Mouse (Mus musculus) midbrain, embryonic 14.5 days (tissue): ENCODE measurements around the gene Dhrs4. TPM values are rescaled to one million over a fixed set of nuclear protein-coding genes. Genes with fewer than 3 reads are reported as not detected.

ENCODE experiments used
- ATAC-seq: fragments of 200-750 bp; cut with Nextera tagmentation; 2 replicates; pipeline ENCODE4 v1.8.0; 2017; ENCODE audit warnings: moderate number of reproducible peaks, moderate library complexity; ENCODE audit not compliant: low FRiP score, low TSS enrichment
- DNase-seq: peaks from one replicate; pipeline ENCODE4 v3.0.0-alpha.2; 2015
- H3K27ac ChIP-seq: fragments of 300-500 bp; sonication (generic); replicated peaks from 2 replicates; pipeline ENCODE4 v1.5.1; 2014; ENCODE audit warnings: mild to moderate bottlenecking, low read depth, low read length, moderate library complexity
- H3K27me3 ChIP-seq: fragments of 300-500 bp; sonication (generic); 2 replicates; pipeline ENCODE4 v1.6.1; 2014; ENCODE audit warnings: low read length, control low read depth, mixed read lengths; ENCODE audit not compliant: control insufficient read depth, insufficient read depth
- H3K36me3 ChIP-seq: fragments of 300-500 bp; sonication (generic); 2 replicates; pipeline ENCODE4 v1.6.1; 2014; ENCODE audit warnings: low read length, control low read depth; ENCODE audit not compliant: control insufficient read depth, insufficient read depth
- H3K4me1 ChIP-seq: fragments of 300-500 bp; sonication (generic); 2 replicates; pipeline ENCODE4 v1.6.1; 2014; ENCODE audit warnings: mild to moderate bottlenecking, antibody characterized with exemption, low read length, control low read depth; ENCODE audit not compliant: control insufficient read depth, insufficient read depth
- H3K4me2 ChIP-seq: fragments of 300-500 bp; sonication (generic); 2 replicates; pipeline ENCODE4 v1.6.1; 2014; ENCODE audit warnings: mild to moderate bottlenecking, low read length, moderate library complexity
- H3K4me3 ChIP-seq: fragments of 300-500 bp; sonication (generic); replicated peaks from 2 replicates; pipeline ENCODE4 v1.5.1; 2014; ENCODE audit warnings: low read depth, low read length
- H3K9ac ChIP-seq: fragments of 300-500 bp; sonication (generic); replicated peaks from 2 replicates; pipeline ENCODE4 v1.6.1; 2014; ENCODE audit warnings: mild to moderate bottlenecking, low read length, moderate library complexity
- H3K9me3 ChIP-seq: fragments of 300-500 bp; sonication (generic); 2 replicates; pipeline ENCODE4 v1.6.1; 2016; ENCODE audit warnings: low read length, control low read depth, mixed read lengths; ENCODE audit not compliant: control insufficient read depth
- WGBS: fragments of 180-500 bp; shearing (Covaris S2); extraction: QIAGEN DNeasy Blood & Tissue Kit; methylation state at CpG from one replicate; pipeline ENCODE4 v1.1.7; 2014; 5-methylcytosine and 5-hydroxymethylcytosine counted together
- polyA plus RNA-seq: library from polyadenylated mRNA; unstranded; fragments of >200 nt; fragmentation: Nextera tagmentation; extraction: Ambion mirVana; gene quantifications from 2 replicates; pipeline ENCODE4 v1.2.1, GENCODE M21; 2014

The Dhrs4 gene
- 11.5 and 13.3 TPM in 2 replicates for polyA plus RNA-seq

GRCm38 (mm10) chr14:55478651-55479599 lies at the start of gene Dhrs4:
TSS of gene Dhrs4 (plus strand) at chr14:55478758.
- no peaks in the 10 kb centered on the region for H3K36me3 ChIP-seq
- H3K27ac ChIP-seq, result peak within 1 kb of the TSS; percentile 22; the same call in 1 of the 2 replicates
- 2% methylated on average over 38 of the region's 38 CpGs for WGBS
- H3K9ac ChIP-seq, result peak within 1 kb of the TSS; percentile 60
- H3K4me1 ChIP-seq, result no peaks in the 10 kb centered on the region
- DNase-seq (peak; percentile 86), ATAC-seq (peak; percentile 74)
- peak within 1 kb of the TSS; percentile 51 for H3K4me3 ChIP-seq
- H3K9me3 ChIP-seq, result no peaks in the 10 kb centered on the region
- H3K27me3 ChIP-seq, result no peaks in the 10 kb centered on the region
- peak within 1 kb of the TSS; percentile 64 for H3K4me2 ChIP-seq

- 95% methylated on average over 4 of the region's 4 CpGs for WGBS
- no peaks in the 10 kb centered on the region for H3K9me3 ChIP-seq
- DNase-seq (no peak), ATAC-seq (no peak)
- H3K4me3 ChIP-seq, result no peak overlapping the region
- H3K4me1 ChIP-seq, result no peaks in the 10 kb centered on the region
- no peak overlapping the region for H3K9ac ChIP-seq
- no peaks in the 10 kb centered on the region for H3K27me3 ChIP-seq
- no peak overlapping the region for H3K4me2 ChIP-seq
- H3K36me3 ChIP-seq, result no peaks in the 10 kb centered on the region
- H3K27ac ChIP-seq, result no peak overlapping the region
These were observed 48.3 kb upstream of the Dhrs4 start for GRCm38 (mm10) chr14:55430255-55430654.

- H3K9ac ChIP-seq, result no peak overlapping the region
- WGBS, result 80% methylated on average over 1 of the region's 1 CpGs
- H3K36me3 ChIP-seq, result no peaks in the 10 kb centered on the region
- no peak overlapping the region for H3K4me3 ChIP-seq
- H3K4me2 ChIP-seq, result no peak overlapping the region
- no peaks in the 10 kb centered on the region for H3K9me3 ChIP-seq
- H3K4me1 ChIP-seq, result no peaks in the 10 kb centered on the region
- ATAC-seq, result no peak
- DNase-seq, result no peak
- no peaks in the 10 kb centered on the region for H3K27me3 ChIP-seq
- no peak overlapping the region for H3K27ac ChIP-seq
These were observed 45.5 kb upstream of the Dhrs4 start for GRCm38 (mm10) chr14:55433052-55433451.

- no peak overlapping the region for H3K27ac ChIP-seq
- 88% methylated on average over 3 of the region's 3 CpGs for WGBS
- H3K27me3 ChIP-seq, result no peaks in the 10 kb centered on the region
- ATAC-seq (no peak), DNase-seq (no peak)
- H3K4me2 ChIP-seq, result no peak overlapping the region
- H3K4me1 ChIP-seq, result no peaks in the 10 kb centered on the region
- H3K9ac ChIP-seq, result no peak overlapping the region
- H3K4me3 ChIP-seq, result no peak overlapping the region
- H3K36me3 ChIP-seq, result no peaks in the 10 kb centered on the region
- no peaks in the 10 kb centered on the region for H3K9me3 ChIP-seq
These were observed 43.7 kb upstream of the Dhrs4 start for GRCm38 (mm10) chr14:55434825-55435224.

- WGBS, result 90% methylated on average over 8 of the region's 8 CpGs
- H3K4me3 ChIP-seq, result no peak overlapping the region
- DNase-seq, result no peak
- H3K4me1 ChIP-seq, result no peaks in the 10 kb centered on the region
- no peak overlapping the region for H3K9ac ChIP-seq
- H3K9me3 ChIP-seq, result no peaks in the 10 kb centered on the region
- no peak for ATAC-seq
- H3K36me3 ChIP-seq, result no peaks in the 10 kb centered on the region
- no peak overlapping the region for H3K27ac ChIP-seq
- H3K27me3 ChIP-seq, result no peaks in the 10 kb centered on the region
- H3K4me2 ChIP-seq, result no peak overlapping the region
These were observed 41.4 kb upstream of the Dhrs4 start for GRCm38 (mm10) chr14:55437118-55437517.

GRCm38 (mm10) chr14:55438193-55438784 lies 40.3 kb upstream of the Dhrs4 start:
- Histone ChIP-seq H3K27me3 (no peaks in the 10 kb centered on the region), H3K27ac (no peak overlapping the region), H3K4me2 (no peak overlapping the region), H3K36me3 (no peaks in the 10 kb centered on the region), H3K9me3 (no peaks in the 10 kb centered on the region), H3K4me3 (no peak overlapping the region), H3K9ac (no peak overlapping the region), H3K4me1 (no peaks in the 10 kb centered on the region)
- peak; percentile 39 for DNase-seq
- 37% methylated on average over 6 of the region's 6 CpGs for WGBS
- ATAC-seq, result no peak

- H3K9me3 ChIP-seq, result 0 out of 2 replicates have a peak, but pooled peaks cover 3% of the 10 kb centered on the region
- H3K9ac ChIP-seq, result no peak overlapping the region
- no peak overlapping the region for H3K27ac ChIP-seq
- H3K4me2 ChIP-seq, result no peak overlapping the region
- no peaks in the 10 kb centered on the region for H3K4me1 ChIP-seq
- ATAC-seq (no peak), DNase-seq (no peak)
- no peak overlapping the region for H3K4me3 ChIP-seq
- H3K27me3 ChIP-seq, result no peaks in the 10 kb centered on the region
- no peaks in the 10 kb centered on the region for H3K36me3 ChIP-seq
- 79% methylated on average over 2 of the region's 2 CpGs for WGBS
These were observed 20.9 kb upstream of the Dhrs4 start for GRCm38 (mm10) chr14:55457693-55458092.

GRCm38 (mm10) chr14:55458273-55458672 lies 20.3 kb upstream of the Dhrs4 start:
- ATAC-seq, result no peak
- 23% methylated on average over 10 of the region's 10 CpGs for WGBS

More at GRCm38 (mm10) chr14:55458273-55458672, 20.3 kb upstream of the Dhrs4 start:
- peak; percentile 74 for DNase-seq
- no peak overlapping the region for H3K27ac ChIP-seq
- H3K9ac ChIP-seq, result no peak overlapping the region
- H3K9me3 ChIP-seq, result 0 out of 2 replicates have a peak, but pooled peaks cover 3% of the 10 kb centered on the region
- H3K36me3 ChIP-seq, result no peaks in the 10 kb centered on the region
- no peaks in the 10 kb centered on the region for H3K27me3 ChIP-seq
- H3K4me1 ChIP-seq, result no peaks in the 10 kb centered on the region
- no peak overlapping the region for H3K4me2 ChIP-seq
- no peak overlapping the region for H3K4me3 ChIP-seq
